Mouse (Mus musculus) small intestine, adult 2 months (tissue): Measurements from ENCODE around the gene Esp6. TPM values are rescaled to one million over a fixed set of nuclear protein-coding genes. Genes with fewer than 3 reads are reported as not detected.
"Not testable (repeated sequence)": the region's sequence is repeated elsewhere in the genome, so short reads cannot be mapped to it uniquely, and the experiment has no call there.

Experiments
- H3K27ac ChIP-seq: fragments of 200-500 bp; 2 replicates; pipeline ENCODE4 v1.5.1; 2012; ENCODE audit warnings: low read depth, low read length, control low read depth, inconsistent platforms; ENCODE audit not compliant: insufficient read depth
- H3K27me3 ChIP-seq: fragments of 200-500 bp; 2 replicates; pipeline ENCODE4 v1.6.1; 2012; ENCODE audit warnings: mild to moderate bottlenecking, moderate library complexity, low read length, inconsistent platforms; ENCODE audit not compliant: control insufficient read depth, insufficient read depth
- H3K36me3 ChIP-seq: fragments of 200-500 bp; 2 replicates; pipeline ENCODE4 v1.6.1; 2012; ENCODE audit warnings: mild to moderate bottlenecking, low read length, control low read depth, inconsistent platforms; ENCODE audit not compliant: control insufficient read depth, insufficient read depth
- H3K4me1 ChIP-seq: fragments of 200-500 bp; 2 replicates; pipeline ENCODE4 v1.6.1; 2012; ENCODE audit warnings: low read length, inconsistent platforms, mixed read lengths; ENCODE audit not compliant: control insufficient read depth, insufficient read depth, insufficient read length
- H3K4me3 ChIP-seq: fragments of 200-500 bp; 2 replicates; pipeline ENCODE4 v1.5.1; 2012; ENCODE audit warnings: low read depth, mild to moderate bottlenecking, control low read depth, inconsistent platforms, low read length, moderate library complexity
- CTCF ChIP-seq: fragments of 200-500 bp; IDR thresholded peaks from 2 replicates; pipeline ENCODE4 v1.5.1; 2012; ENCODE audit warnings: low read depth, mild to moderate bottlenecking, control low read depth, inconsistent platforms, low read length, moderate library complexity, mixed read lengths; ENCODE audit not compliant: insufficient replicate concordance, insufficient read length; ENCODE audit errors: extremely low read depth
- POLR2A ChIP-seq: fragments of 200-500 bp; IDR thresholded peaks from 2 replicates; pipeline ENCODE4 v1.6.1; 2012; ENCODE audit warnings: low read depth, mild to moderate bottlenecking, control low read depth, inconsistent platforms, low read length, moderate library complexity
- WGBS: fragments of 180-500 bp; shearing (Covaris S2); methylation state at CpG from one replicate; pipeline ENCODE4 v1.1.7; 2018; 5-methylcytosine and 5-hydroxymethylcytosine counted together
- polyA plus RNA-seq: library from polyadenylated mRNA; depleted of rRNA; stranded (reverse); fragments of >200 nt; gene quantifications from 2 replicates; pipeline ENCODE4 v1.2.3, GENCODE M21; 2012; rRNA removed

The Esp6 gene
- not detected in 2 replicates for polyA plus RNA-seq

GRCm38 (mm10) chr17:40561207-40561606 lies at the start of gene Esp6:
Gene Esp6 (plus strand): TSS chr17:40561507.
- no peaks in the 10 kb centered on the region for H3K27me3 ChIP-seq
- 79% methylated on average over 5 of the region's 5 CpGs for WGBS
- TF ChIP-seq CTCF, result no peak
- TF ChIP-seq POLR2A, result no peak

GRCm38 (mm10) chr17:40519818-40520217 lies 41.5 kb upstream of the Esp6 start, which contains the start of gene Esp8:
Gene Esp8 (plus strand): TSS chr17:40520022.
- H3K27me3 ChIP-seq, result no peaks in the 10 kb centered on the region
- H3K36me3 ChIP-seq, result no peaks in the 10 kb centered on the region
- TF ChIP-seq POLR2A (no peak), CTCF (no peak)
- 63% methylated on average over 3 of the region's 3 CpGs for WGBS
- no peak within 1 kb of the TSS for H3K27ac ChIP-seq
- no peaks in the 10 kb centered on the region for H3K4me1 ChIP-seq
- H3K4me3 ChIP-seq, result no peak within 1 kb of the TSS

More at GRCm38 (mm10) chr17:40561207-40561606, at the start of gene Esp6:
- no peak within 1 kb of the TSS for H3K27ac ChIP-seq
- no peaks in the 10 kb centered on the region for H3K4me1 ChIP-seq
- H3K4me3 ChIP-seq, result no peak within 1 kb of the TSS
- no peaks in the 10 kb centered on the region for H3K36me3 ChIP-seq

GRCm38 (mm10) chr17:40529813-40530212 lies 31.5 kb upstream of the Esp6 start:
- TF ChIP-seq CTCF (no peak), POLR2A (no peak)
- WGBS, result 71% methylated on average over 3 of the region's 3 CpGs

GRCm38 (mm10) chr17:40531147-40531546 lies 30.2 kb upstream of the Esp6 start:
- H3K27me3 ChIP-seq, result no peaks in the 10 kb centered on the region
- WGBS, result 47% methylated on average over 1 of the region's 1 CpGs
- TF ChIP-seq POLR2A (no peak), CTCF (no peak)
- no peaks in the 10 kb centered on the region for H3K36me3 ChIP-seq
- H3K4me1 ChIP-seq, result no peaks in the 10 kb centered on the region
- no peak overlapping the region for H3K4me3 ChIP-seq
- H3K27ac ChIP-seq, result no peak overlapping the region

More at GRCm38 (mm10) chr17:40529813-40530212, 31.5 kb upstream of the Esp6 start:
- no peaks in the 10 kb centered on the region for H3K36me3 ChIP-seq
- no peak overlapping the region for H3K4me3 ChIP-seq
- H3K27me3 ChIP-seq, result no peaks in the 10 kb centered on the region
- no peaks in the 10 kb centered on the region for H3K4me1 ChIP-seq
- no peak overlapping the region for H3K27ac ChIP-seq

GRCm38 (mm10) chr17:40547005-40547404 lies 14.3 kb upstream of the Esp6 start:
- not testable (repeated sequence) for H3K36me3 ChIP-seq, H3K27me3 ChIP-seq, H3K27ac ChIP-seq, H3K4me3 ChIP-seq, H3K4me1 ChIP-seq
- 21% methylated on average over 5 of the region's 5 CpGs for WGBS

GRCm38 (mm10) chr17:40553470-40553869 lies 7.8 kb upstream of the Esp6 start:
- TF ChIP-seq POLR2A, result no peak
- TF ChIP-seq CTCF, result no peak
- Histone ChIP-seq H3K27me3 (no peaks in the 10 kb centered on the region), H3K4me3 (no peak overlapping the region), H3K36me3 (no peaks in the 10 kb centered on the region), H3K27ac (no peak overlapping the region), H3K4me1 (no peaks in the 10 kb centered on the region)
- 92% methylated on average over 1 of the region's 1 CpGs for WGBS

- WGBS, result 53% methylated on average over 6 of the region's 6 CpGs
- not testable (repeated sequence) for H3K4me3 ChIP-seq, H3K27ac ChIP-seq, H3K27me3 ChIP-seq, H3K4me1 ChIP-seq, H3K36me3 ChIP-seq
These were observed 22.6 kb downstream of the Esp6 start for GRCm38 (mm10) chr17:40583906-40584305.

GRCm38 (mm10) chr17:40591297-40591696 lies 30.0 kb downstream of the Esp6 start:
- H3K36me3 ChIP-seq, result no peaks in the 10 kb centered on the region
- no peaks in the 10 kb centered on the region for H3K27me3 ChIP-seq
- no peak overlapping the region for H3K4me3 ChIP-seq
- TF ChIP-seq CTCF, result no peak
- TF ChIP-seq POLR2A, result no peak
- H3K4me1 ChIP-seq, result no peaks in the 10 kb centered on the region
- H3K27ac ChIP-seq, result no peak overlapping the region
